Mouse (Mus musculus): ENCODE results near the gene Ptges2. TPM values are rescaled to one million over a fixed set of nuclear protein-coding genes. Genes with fewer than 3 reads are reported as not detected.

Ptges2 gene
- polyA plus RNA-seq, 1 experiment from 2014 or later, result 28.5 TPM

- H3K27ac ChIP-seq, result no peak overlapping the region
- peaks cover 55% of the 10 kb centered on the region for H3K36me3 ChIP-seq
- peaks cover 27% of the 10 kb centered on the region for H3K4me1 ChIP-seq
- H3K4me2 ChIP-seq, result no peak overlapping the region
- H3K9me3 ChIP-seq, result no peaks in the 10 kb centered on the region
- H3K4me3 ChIP-seq (replicated peaks), result no peak overlapping the region
- no peaks in the 10 kb centered on the region for H3K27me3 ChIP-seq (replicated peaks)
- no peak overlapping the region for H3K9ac ChIP-seq
- 87% methylated on average over 12 of the region's 12 CpGs for WGBS
- no peak for ATAC-seq (ENCODE audit: insufficient read depth, low FRiP score, low read depth)
Observed at GRCm38 (mm10) chr2:32420066-32420608, 24.4 kb downstream of the Ptges2 start.

- no peak for ATAC-seq (ENCODE audit: insufficient read depth, low FRiP score, low read depth)
- Histone ChIP-seq H3K27ac (no peak overlapping the region), H3K4me1 (peaks cover 31% of the 10 kb centered on the region), H3K27me3 (replicated peaks) (no peaks in the 10 kb centered on the region), H3K9ac (no peak overlapping the region), H3K4me3 (replicated peaks) (no peak overlapping the region), H3K9me3 (no peaks in the 10 kb centered on the region), H3K36me3 (peaks cover 50% of the 10 kb centered on the region), H3K4me2 (no peak overlapping the region)
- WGBS, result 83% methylated on average over 6 of the region's 6 CpGs
Observed at GRCm38 (mm10) chr2:32420647-32421046, 25.0 kb downstream of the Ptges2 start.

- Histone ChIP-seq H3K4me3 (replicated peaks) (no peak overlapping the region), H3K4me1 (peaks cover 31% of the 10 kb centered on the region), H3K36me3 (peaks cover 40% of the 10 kb centered on the region), H3K27ac (no peak overlapping the region), H3K9ac (no peak overlapping the region), H3K27me3 (replicated peaks) (no peaks in the 10 kb centered on the region), H3K4me2 (no peak overlapping the region), H3K9me3 (no peaks in the 10 kb centered on the region)
- no peak for ATAC-seq (ENCODE audit: insufficient read depth, low FRiP score, low read depth)
- WGBS, result 95% methylated on average over 6 of the region's 6 CpGs
Observed at GRCm38 (mm10) chr2:32421851-32422251, 26.2 kb downstream of the Ptges2 start.

GRCm38 (mm10) chr2:32423481-32424331, 28.0 kb downstream of the Ptges2 start:
- WGBS, result 2% methylated on average over 14 of the region's 14 CpGs
- no peaks in the 10 kb centered on the region for H3K27me3 ChIP-seq (replicated peaks)

GRCm38 (mm10) chr2:32424796-32425195, 29.1 kb downstream of the Ptges2 start:
- Histone ChIP-seq H3K4me1 (peaks cover 56% of the 10 kb centered on the region), H3K36me3 (peaks cover 15% of the 10 kb centered on the region; the same call in 1 of the 2 replicates), H3K4me3 (replicated peaks) (no peak overlapping the region), H3K9ac (no peak overlapping the region), H3K27me3 (replicated peaks) (no peaks in the 10 kb centered on the region), H3K27ac (peak overlapping the region; percentile 93), H3K9me3 (no peaks in the 10 kb centered on the region), H3K4me2 (0 out of 2 replicates have a peak overlapping the region, but pooled peaks have one; percentile 2)
- WGBS, result 32% methylated on average over 3 of the region's 3 CpGs
- ATAC-seq (ENCODE audit: insufficient read depth, low FRiP score, low read depth), result no peak

More at GRCm38 (mm10) chr2:32423481-32424331, 28.0 kb downstream of the Ptges2 start:
- peak overlapping the region; percentile 80 for H3K4me2 ChIP-seq
- no peaks in the 10 kb centered on the region for H3K9me3 ChIP-seq
- H3K27ac ChIP-seq, result peak overlapping the region; percentile 93
- H3K4me1 ChIP-seq, result peaks cover 45% of the 10 kb centered on the region
- peaks cover 22% of the 10 kb centered on the region for H3K36me3 ChIP-seq
- H3K9ac ChIP-seq, result no peak overlapping the region
- peak overlapping the region; percentile 43 for H3K4me3 ChIP-seq (replicated peaks)
- peak; percentile 85 for ATAC-seq (ENCODE audit: insufficient read depth, low FRiP score, low read depth)

- Histone ChIP-seq H3K4me1 (peaks cover 64% of the 10 kb centered on the region), H3K27ac (peak overlapping the region; percentile 93; the same call in 1 of the 2 replicates)
Observed at GRCm38 (mm10) chr2:32425568-32425967, 29.9 kb downstream of the Ptges2 start.

GRCm38 (mm10) chr2:32426141-32426540, 30.4 kb downstream of the Ptges2 start:
- Histone ChIP-seq H3K9me3 (no peaks in the 10 kb centered on the region), H3K4me3 (replicated peaks) (no peak overlapping the region), H3K36me3 (peaks cover 1% of the 10 kb centered on the region; the same call in 1 of the 2 replicates), H3K27ac (peak overlapping the region; percentile 62; the same call in 1 of the 2 replicates), H3K9ac (no peak overlapping the region), H3K4me2 (no peak overlapping the region), H3K27me3 (replicated peaks) (no peaks in the 10 kb centered on the region), H3K4me1 (peaks cover 66% of the 10 kb centered on the region)
- ATAC-seq (ENCODE audit: insufficient read depth, low FRiP score, low read depth), result no peak
- 90% methylated on average over 1 of the region's 1 CpGs for WGBS

More at GRCm38 (mm10) chr2:32425568-32425967, 29.9 kb downstream of the Ptges2 start:
- WGBS, result 47% methylated on average over 5 of the region's 5 CpGs
- no peaks in the 10 kb centered on the region for H3K9me3 ChIP-seq
- H3K4me2 ChIP-seq, result no peak overlapping the region
- no peak for ATAC-seq (ENCODE audit: insufficient read depth, low FRiP score, low read depth)
- H3K4me3 ChIP-seq (replicated peaks), result no peak overlapping the region
- H3K9ac ChIP-seq, result no peak overlapping the region
- peaks cover 7% of the 10 kb centered on the region; the same call in 1 of the 2 replicates for H3K36me3 ChIP-seq
- no peaks in the 10 kb centered on the region for H3K27me3 ChIP-seq (replicated peaks)

- Histone ChIP-seq H3K9me3 (no peaks in the 10 kb centered on the region), H3K4me2 (0 out of 2 replicates have a peak overlapping the region, but pooled peaks have one; percentile 40), H3K36me3 (no peaks in the 10 kb centered on the region), H3K27me3 (replicated peaks) (no peaks in the 10 kb centered on the region), H3K4me3 (replicated peaks) (no peak overlapping the region), H3K27ac (peak overlapping the region; percentile 83), H3K4me1 (peaks cover 62% of the 10 kb centered on the region), H3K9ac (no peak overlapping the region)
- 69% methylated on average over 5 of the region's 5 CpGs for WGBS
- no peak for ATAC-seq (ENCODE audit: insufficient read depth, low FRiP score, low read depth)
Observed at GRCm38 (mm10) chr2:32427720-32428119, 32.0 kb downstream of the Ptges2 start.

- no peaks in the 10 kb centered on the region for H3K9me3 ChIP-seq
- no peaks in the 10 kb centered on the region for H3K27me3 ChIP-seq (replicated peaks)
- peak overlapping the region; percentile 83 for H3K27ac ChIP-seq
- peak; percentile 76 for ATAC-seq (ENCODE audit: insufficient read depth, low FRiP score, low read depth)
- H3K4me2 ChIP-seq, result peak overlapping the region; percentile 40
- no peaks in the 10 kb centered on the region for H3K36me3 ChIP-seq
- H3K4me3 ChIP-seq (replicated peaks), result peak overlapping the region; percentile 8; the same call in 1 of the 2 replicates
- 40% methylated on average over 8 of the region's 8 CpGs for WGBS
- peaks cover 57% of the 10 kb centered on the region for H3K4me1 ChIP-seq
- no peak overlapping the region for H3K9ac ChIP-seq
Observed at GRCm38 (mm10) chr2:32428262-32428722, 32.6 kb downstream of the Ptges2 start.

GRCm38 (mm10) chr2:32429215-32429891, 33.7 kb downstream of the Ptges2 start:
- Histone ChIP-seq H3K4me3 (replicated peaks) (no peak overlapping the region), H3K4me1 (peaks cover 47% of the 10 kb centered on the region), H3K27me3 (replicated peaks) (no peaks in the 10 kb centered on the region), H3K27ac (peak overlapping the region; percentile 83), H3K9ac (no peak overlapping the region), H3K36me3 (no peaks in the 10 kb centered on the region), H3K4me2 (peak overlapping the region; percentile 40; the same call in 1 of the 2 replicates), H3K9me3 (no peaks in the 10 kb centered on the region)
- 69% methylated on average over 4 of the region's 4 CpGs for WGBS
- no peak for ATAC-seq (ENCODE audit: insufficient read depth, low FRiP score, low read depth)
